Mouse (Mus musculus) liver, embryonic 12.5 days (tissue): ENCODE measurements around the gene Tmem120b. TPM values are rescaled to one million over a fixed set of nuclear protein-coding genes. Genes with fewer than 3 reads are reported as not detected.

ENCODE experiments used
- ATAC-seq: fragments of 200-750 bp; cut with Nextera tagmentation; 2 replicates; pipeline ENCODE4 v1.8.0; 2017; ENCODE audit warnings: moderate number of reproducible peaks, mild to moderate bottlenecking, moderate library complexity
- H3K27ac ChIP-seq: fragments of 300-500 bp; sonication (generic); 2 replicates; pipeline ENCODE4 v1.5.1; 2016; ENCODE audit warnings: mild to moderate bottlenecking
- H3K27me3 ChIP-seq: fragments of 300-500 bp; sonication (generic); replicated peaks from 2 replicates; pipeline ENCODE4 v1.6.1; 2016; ENCODE audit warnings: mild to moderate bottlenecking, moderate library complexity
- H3K36me3 ChIP-seq: fragments of 300-500 bp; sonication (generic); 2 replicates; pipeline ENCODE4 v1.6.1; 2016; ENCODE audit warnings: mild to moderate bottlenecking, moderate library complexity
- H3K4me1 ChIP-seq: fragments of 300-500 bp; sonication (generic); 2 replicates; pipeline ENCODE4 v1.6.1; 2016
- H3K4me2 ChIP-seq: fragments of 300-500 bp; sonication (generic); 2 replicates; pipeline ENCODE4 v1.6.1; 2016; ENCODE audit warnings: mild to moderate bottlenecking, moderate library complexity
- H3K4me3 ChIP-seq: fragments of 300-500 bp; sonication (generic); 2 replicates; pipeline ENCODE4 v1.5.1; 2016; ENCODE audit warnings: mild to moderate bottlenecking, moderate library complexity
- H3K9ac ChIP-seq: fragments of 300-500 bp; sonication (generic); 2 replicates; pipeline ENCODE4 v1.6.1; 2016; ENCODE audit warnings: mild to moderate bottlenecking, moderate library complexity
- H3K9me3 ChIP-seq: fragments of 300-500 bp; sonication (generic); replicated peaks from 2 replicates; pipeline ENCODE4 v1.6.1; 2016; ENCODE audit warnings: mild to moderate bottlenecking, moderate library complexity
- WGBS: fragments of 180-500 bp; shearing (Covaris S2); methylation state at CpG from one replicate; pipeline ENCODE4 v1.1.7; 2016; ENCODE audit not compliant: insufficient replicate concordance; 5-methylcytosine and 5-hydroxymethylcytosine counted together
- polyA plus RNA-seq: library from polyadenylated mRNA; unstranded; fragments of >200 nt; fragmentation: Nextera tagmentation; extraction: Ambion mirVana; gene quantifications from 2 replicates; pipeline ENCODE4 v1.2.1, GENCODE M21; 2016

Gene Tmem120b
- polyA plus RNA-seq, 1 experiment from 2014 or later, result 28.2 TPM

GRCm38 (mm10) chr5:123035089-123035488 lies 33.1 kb upstream of the Tmem120b start:
- Histone ChIP-seq H3K9ac (no peak overlapping the region; the same call in 1 of the 2 replicates), H3K27ac (peak overlapping the region; percentile 59)

GRCm38 (mm10) chr5:123035564-123035963 lies 32.7 kb upstream of the Tmem120b start:
- Histone ChIP-seq H3K4me1 (peaks cover 49% of the 10 kb centered on the region), H3K27ac (peak overlapping the region; percentile 59), H3K36me3 (peaks cover 17% of the 10 kb centered on the region), H3K9ac (no peak overlapping the region; the same call in 1 of the 2 replicates), H3K9me3 (no peaks in the 10 kb centered on the region), H3K4me3 (no peak overlapping the region), H3K27me3 (no peaks in the 10 kb centered on the region), H3K4me2 (peak overlapping the region; percentile 15; the same call in 1 of the 2 replicates)
- ATAC-seq, result peak; percentile 71
- 38% methylated on average over 6 of the region's 6 CpGs for WGBS

More at GRCm38 (mm10) chr5:123035089-123035488, 33.1 kb upstream of the Tmem120b start:
- Histone ChIP-seq H3K36me3 (peaks cover 22% of the 10 kb centered on the region), H3K4me3 (no peak overlapping the region), H3K9me3 (no peaks in the 10 kb centered on the region), H3K4me2 (peak overlapping the region; percentile 15; the same call in 1 of the 2 replicates), H3K27me3 (no peaks in the 10 kb centered on the region), H3K4me1 (peaks cover 47% of the 10 kb centered on the region)
- peak; percentile 56 for ATAC-seq
- WGBS, result 85% methylated on average over 4 of the region's 4 CpGs

GRCm38 (mm10) chr5:123038115-123038514 lies 30.1 kb upstream of the Tmem120b start:
- WGBS, result 59% methylated on average over 5 of the region's 5 CpGs
- no peaks in the 10 kb centered on the region for H3K27me3 ChIP-seq
- peak overlapping the region; percentile 77; the same call in 1 of the 2 replicates for H3K4me2 ChIP-seq
- H3K9ac ChIP-seq, result no peak overlapping the region
- no peak for ATAC-seq
- H3K4me1 ChIP-seq, result peaks cover 57% of the 10 kb centered on the region
- H3K9me3 ChIP-seq, result no peaks in the 10 kb centered on the region
- no peak overlapping the region for H3K4me3 ChIP-seq
- no peaks in the 10 kb centered on the region for H3K36me3 ChIP-seq
- H3K27ac ChIP-seq, result 0 out of 2 replicates have a peak overlapping the region, but pooled peaks have one; percentile 67

GRCm38 (mm10) chr5:123039120-123039752 lies 29.0 kb upstream of the Tmem120b start:
- peak overlapping the region; percentile 58 for H3K9ac ChIP-seq
- WGBS, result 3% methylated on average over 25 of the region's 25 CpGs
- H3K27ac ChIP-seq, result peak overlapping the region; percentile 75

GRCm38 (mm10) chr5:123040796-123041195 lies 27.4 kb upstream of the Tmem120b start:
- H3K27ac ChIP-seq, result peak overlapping the region; percentile 55
- no peaks in the 10 kb centered on the region for H3K36me3 ChIP-seq
- H3K9ac ChIP-seq, result peak overlapping the region; percentile 37; the same call in 1 of the 2 replicates
- no peaks in the 10 kb centered on the region for H3K9me3 ChIP-seq
- 22% methylated on average over 7 of the region's 7 CpGs for WGBS
- no peak for ATAC-seq
- no peaks in the 10 kb centered on the region for H3K27me3 ChIP-seq
- peak overlapping the region; percentile 43 for H3K4me2 ChIP-seq
- H3K4me1 ChIP-seq, result peaks cover 36% of the 10 kb centered on the region
- H3K4me3 ChIP-seq, result 0 out of 2 replicates have a peak overlapping the region, but pooled peaks have one; percentile 2

More at GRCm38 (mm10) chr5:123039120-123039752, 29.0 kb upstream of the Tmem120b start:
- peak overlapping the region; percentile 54 for H3K4me3 ChIP-seq
- no peaks in the 10 kb centered on the region for H3K36me3 ChIP-seq
- peak overlapping the region; percentile 77 for H3K4me2 ChIP-seq
- no peaks in the 10 kb centered on the region for H3K27me3 ChIP-seq
- ATAC-seq, result peak; percentile 87
- H3K9me3 ChIP-seq, result no peaks in the 10 kb centered on the region
- H3K4me1 ChIP-seq, result peaks cover 50% of the 10 kb centered on the region

- Histone ChIP-seq H3K4me2 (no peak overlapping the region), H3K4me3 (no peak overlapping the region), H3K4me1 (peaks cover 23% of the 10 kb centered on the region), H3K27me3 (no peaks in the 10 kb centered on the region), H3K9me3 (no peaks in the 10 kb centered on the region), H3K9ac (no peak overlapping the region), H3K36me3 (no peaks in the 10 kb centered on the region), H3K27ac (no peak overlapping the region)
- WGBS, result 14% methylated on average over 7 of the region's 7 CpGs
- ATAC-seq, result no peak
Measured at GRCm38 (mm10) chr5:123043856-123044255, 24.4 kb upstream of the Tmem120b start.

- no peak overlapping the region for H3K4me2 ChIP-seq
- no peak overlapping the region for H3K9ac ChIP-seq
- no peaks in the 10 kb centered on the region for H3K9me3 ChIP-seq
- H3K27ac ChIP-seq, result no peak overlapping the region
- no peak for ATAC-seq
- 29% methylated on average over 9 of the region's 9 CpGs for WGBS
- no peaks in the 10 kb centered on the region for H3K27me3 ChIP-seq
- no peaks in the 10 kb centered on the region for H3K36me3 ChIP-seq
- peaks cover 17% of the 10 kb centered on the region for H3K4me1 ChIP-seq
- no peak overlapping the region for H3K4me3 ChIP-seq
Measured at GRCm38 (mm10) chr5:123045561-123046295, 22.5 kb upstream of the Tmem120b start.

GRCm38 (mm10) chr5:123046916-123047315 lies 21.3 kb upstream of the Tmem120b start, which contains the start of gene Morn3:
Gene Morn3, minus strand, starts transcription at chr5:123047016.
- H3K4me1 ChIP-seq, result peaks cover 11% of the 10 kb centered on the region
- ATAC-seq, result no peak
- H3K27me3 ChIP-seq, result no peaks in the 10 kb centered on the region
- H3K9me3 ChIP-seq, result 0 out of 2 replicates have a peak, but pooled peaks cover 2% of the 10 kb centered on the region
- H3K9ac ChIP-seq, result no peak within 1 kb of the TSS
- 70% methylated on average over 3 of the region's 3 CpGs for WGBS
- no peak within 1 kb of the TSS for H3K4me2 ChIP-seq
- no peaks in the 10 kb centered on the region for H3K36me3 ChIP-seq
- H3K4me3 ChIP-seq, result no peak within 1 kb of the TSS
- no peak within 1 kb of the TSS for H3K27ac ChIP-seq

GRCm38 (mm10) chr5:123049271-123049670 lies 18.9 kb upstream of the Tmem120b start:
- no peak overlapping the region; the same call in 1 of the 2 replicates for H3K27ac ChIP-seq
- H3K9ac ChIP-seq, result peak overlapping the region; percentile 49
- peak; percentile 43; the same call in 1 of the 2 replicates for ATAC-seq
- H3K36me3 ChIP-seq, result no peaks in the 10 kb centered on the region
- WGBS, result 3% methylated on average over 12 of the region's 12 CpGs
- 0 out of 2 replicates have a peak, but pooled peaks cover 3% of the 10 kb centered on the region for H3K9me3 ChIP-seq
- H3K4me3 ChIP-seq, result peak overlapping the region; percentile 27
- H3K4me1 ChIP-seq, result peaks cover 11% of the 10 kb centered on the region
- peak overlapping the region; percentile 60 for H3K4me2 ChIP-seq
- no peaks in the 10 kb centered on the region for H3K27me3 ChIP-seq

GRCm38 (mm10) chr5:123050918-123051317 lies 17.3 kb upstream of the Tmem120b start:
- no peak for ATAC-seq
- 79% methylated on average over 9 of the region's 9 CpGs for WGBS
- no peak overlapping the region for H3K4me2 ChIP-seq
- H3K9me3 ChIP-seq, result 0 out of 2 replicates have a peak, but pooled peaks cover 3% of the 10 kb centered on the region
- no peak overlapping the region for H3K9ac ChIP-seq
- no peak overlapping the region for H3K27ac ChIP-seq
- H3K36me3 ChIP-seq, result no peaks in the 10 kb centered on the region
- H3K4me1 ChIP-seq, result peaks cover 11% of the 10 kb centered on the region
- H3K4me3 ChIP-seq, result no peak overlapping the region
- H3K27me3 ChIP-seq, result no peaks in the 10 kb centered on the region

GRCm38 (mm10) chr5:123051736-123052135 lies 16.5 kb upstream of the Tmem120b start:
- Histone ChIP-seq H3K9ac (no peak overlapping the region), H3K36me3 (no peaks in the 10 kb centered on the region), H3K27ac (no peak overlapping the region), H3K4me1 (peaks cover 11% of the 10 kb centered on the region), H3K4me3 (no peak overlapping the region), H3K27me3 (no peaks in the 10 kb centered on the region), H3K9me3 (0 out of 2 replicates have a peak, but pooled peaks cover 3% of the 10 kb centered on the region), H3K4me2 (no peak overlapping the region)
- ATAC-seq, result no peak
- 67% methylated on average over 5 of the region's 5 CpGs for WGBS
